Mouse (Mus musculus) ES-E14 (cell line): ENCODE measurements around the gene Prkcq. TPM values are rescaled to one million over a fixed set of nuclear protein-coding genes. Genes with fewer than 3 reads are reported as not detected.

Experiments used
- DNase-seq: peaks from one replicate; pipeline ENCODE4 v3.0.0-alpha.2; 2013; ENCODE audit warnings: low read depth, low spot score
- H3K27ac ChIP-seq: 2 replicates; pipeline ENCODE4 v1.5.1; 2012; ENCODE audit warnings: low read depth, mild to moderate bottlenecking, low read length, moderate library complexity, mixed read lengths; ENCODE audit not compliant: poor library complexity, insufficient read depth, severe bottlenecking
- H3K36me3 ChIP-seq: 2 replicates; pipeline ENCODE4 v1.6.1; 2012; ENCODE audit warnings: mild to moderate bottlenecking, low read length, moderate library complexity, mixed read lengths; ENCODE audit not compliant: control insufficient read depth, poor library complexity, insufficient read depth, severe bottlenecking
- H3K4me1 ChIP-seq, 2 experiments: fragments of 150-350 bp in 1 of 2; sonication (generic) in 1 of 2; 2 replicates each; pipeline ENCODE4 v1.6.1; 2012; ENCODE audit warnings: low read length in 2 of 2, mild to moderate bottlenecking in 1 of 2, mixed read lengths in 1 of 2; ENCODE audit not compliant: control insufficient read depth in 2 of 2, insufficient read depth in 2 of 2, poor library complexity in 1 of 2
- H3K4me3 ChIP-seq, 2 experiments: fragments of 150-350 bp in 1 of 2; sonication (generic) in 1 of 2; 2 replicates each; pipeline ENCODE4 v1.5.1; 2012; ENCODE audit warnings: low read length in 2 of 2, low read depth in 1 of 2, mild to moderate bottlenecking in 1 of 2, mixed read lengths in 1 of 2; ENCODE audit not compliant: insufficient read depth in 1 of 2, poor library complexity in 1 of 2, severe bottlenecking in 1 of 2
- H3K9ac ChIP-seq: 2 replicates; pipeline ENCODE4 v1.6.1; 2012; ENCODE audit warnings: low read depth, mild to moderate bottlenecking, low read length, mixed read lengths; ENCODE audit not compliant: poor library complexity, insufficient read depth, severe bottlenecking
- H3K9me3 ChIP-seq: fragments of 150-350 bp; sonication (generic); 2 replicates; pipeline ENCODE4 v1.6.1; 2012; ENCODE audit warnings: low read depth, mild to moderate bottlenecking, low read length; ENCODE audit not compliant: control insufficient read depth, insufficient read depth
- CHD2 ChIP-seq: IDR thresholded peaks from 2 replicates; pipeline ENCODE4 v1.6.1; 2014; ENCODE audit warnings: mild to moderate bottlenecking, low read depth, low read length, inconsistent platforms
- HCFC1 ChIP-seq: IDR thresholded peaks from 2 replicates; pipeline ENCODE4 v1.6.1; 2012; ENCODE audit warnings: low read length, inconsistent platforms, borderline replicate concordance; ENCODE audit not compliant: insufficient read depth
- MAFK ChIP-seq: IDR thresholded peaks from 2 replicates; pipeline ENCODE4 v1.6.1; 2014; ENCODE audit warnings: mild to moderate bottlenecking, low read depth, low read length, inconsistent platforms; ENCODE audit not compliant: insufficient read depth
- ZC3H11A ChIP-seq: IDR thresholded peaks from 2 replicates; pipeline ENCODE4 v1.6.1; 2012; ENCODE audit warnings: low read depth, mild to moderate bottlenecking, inconsistent platforms, low read length, borderline replicate concordance
- ZNF384 ChIP-seq: IDR thresholded peaks from 2 replicates; pipeline ENCODE4 v1.6.1; 2012; ENCODE audit warnings: low read depth, low read length, inconsistent platforms
- in situ Hi-C, 2 experiments: fragments of 600-800 bp; cut with MboI; formaldehyde crosslinking; loops; one replicate each; pipeline ENCODE4 v1.15.1; 2025; ENCODE audit warnings: low sequenced_read_pairs in 2 of 2, inconsistent platforms in 1 of 2; ENCODE audit not compliant: unreplicated experiment in 2 of 2
- total RNA-seq: library from RNA; depleted of rRNA; stranded (reverse); fragments of 300-350 nt; gene quantifications from 2 replicates; pipeline ENCODE4 v1.2.3, GENCODE M21; 2012

The Prkcq gene
- total RNA-seq, 1 experiment: 0.09 TPM

DNA sequence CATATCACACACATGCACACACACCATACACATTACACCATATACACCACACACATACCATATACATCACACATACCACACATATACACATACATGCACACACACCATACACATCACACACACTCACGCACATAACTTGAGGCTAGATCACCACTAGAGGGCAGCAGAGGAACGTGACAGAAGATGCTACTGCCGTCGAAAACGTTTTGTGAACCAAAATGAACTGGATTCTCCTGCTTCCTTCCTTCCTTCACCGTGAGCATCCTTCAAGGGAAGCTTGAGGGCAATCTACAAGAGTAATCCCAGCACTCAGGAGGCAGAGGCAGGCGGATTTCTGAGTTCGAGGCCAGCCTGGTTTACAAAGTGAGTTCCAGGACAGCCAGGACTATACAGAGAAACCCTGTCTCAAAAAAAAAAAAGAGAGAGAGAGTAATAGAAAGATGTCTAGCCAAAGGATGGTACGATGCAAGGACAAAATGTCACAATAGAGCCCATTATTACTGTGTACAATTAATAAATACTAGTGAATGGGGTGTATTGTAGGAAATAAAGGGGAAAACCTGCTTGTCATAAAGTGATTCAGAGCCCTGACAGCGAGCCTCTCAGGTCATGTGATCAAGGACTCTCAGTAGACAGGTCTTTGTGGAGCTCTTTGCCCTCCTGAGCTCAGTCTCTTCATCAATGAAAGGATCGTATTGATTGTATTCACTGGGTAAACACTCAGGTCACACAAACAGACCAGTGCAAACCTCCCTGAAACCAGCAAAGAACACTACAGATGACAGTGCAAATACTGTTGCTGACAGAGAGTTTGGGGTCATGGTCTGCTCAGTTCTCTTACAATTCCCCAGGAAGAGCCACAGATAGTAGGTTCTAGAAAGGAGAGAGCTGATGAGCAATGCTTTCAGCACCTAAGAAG, 159.9 kb downstream of the Prkcq start:
- in situ Hi-C loops: loop anchor here (25.0 kb wide), 1 partner anchor 206 kb away; no protein-coding TSS in a partner anchor
- Histone ChIP-seq H3K4me1 (no peaks in the 10 kb centered on the region), H3K9ac (no peak overlapping the region), H3K4me3 (no peak overlapping the region), H3K36me3 (no peaks in the 10 kb centered on the region), H3K27ac (no peak overlapping the region), H3K9me3 (no peaks in the 10 kb centered on the region)
- TF ChIP-seq ZC3H11A: peak; percentile 88
- no peak for TF ChIP-seq ZNF384
- DNase-seq: peak; percentile 68

DNA sequence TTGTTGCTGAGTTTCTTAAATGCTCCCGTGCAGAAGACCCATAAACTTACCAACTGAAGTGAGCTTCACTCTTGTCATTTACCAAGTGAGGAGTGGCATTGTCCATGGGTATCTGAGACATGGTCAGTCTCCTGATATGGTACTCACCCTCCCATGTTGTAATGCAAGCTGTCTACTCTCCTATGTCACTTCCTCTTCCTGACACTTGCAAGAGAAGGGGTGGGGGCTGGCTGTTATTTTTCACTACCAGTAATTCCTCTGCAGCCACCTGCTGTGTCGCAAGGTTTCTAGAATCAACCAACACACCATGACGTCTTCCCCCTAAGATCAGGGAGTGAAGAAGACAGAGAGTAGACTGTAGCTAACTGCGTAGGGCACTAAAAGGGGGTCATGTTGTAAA, 160.6 kb downstream of the Prkcq start:
- Histone ChIP-seq H3K27ac (no peak overlapping the region), H3K4me3 (no peak overlapping the region), H3K9me3 (no peaks in the 10 kb centered on the region), H3K36me3 (no peaks in the 10 kb centered on the region), H3K9ac (no peak overlapping the region), H3K4me1 (no peaks in the 10 kb centered on the region)
- TF ChIP-seq HCFC1 (no peak), ZNF384 (no peak), ZC3H11A (no peak), MAFK (no peak), CHD2 (no peak)
- no peak for DNase-seq
- in situ Hi-C loops: loop anchor here (25.0 kb wide), 1 partner anchor 205 kb away; no protein-coding TSS in a partner anchor

DNA sequence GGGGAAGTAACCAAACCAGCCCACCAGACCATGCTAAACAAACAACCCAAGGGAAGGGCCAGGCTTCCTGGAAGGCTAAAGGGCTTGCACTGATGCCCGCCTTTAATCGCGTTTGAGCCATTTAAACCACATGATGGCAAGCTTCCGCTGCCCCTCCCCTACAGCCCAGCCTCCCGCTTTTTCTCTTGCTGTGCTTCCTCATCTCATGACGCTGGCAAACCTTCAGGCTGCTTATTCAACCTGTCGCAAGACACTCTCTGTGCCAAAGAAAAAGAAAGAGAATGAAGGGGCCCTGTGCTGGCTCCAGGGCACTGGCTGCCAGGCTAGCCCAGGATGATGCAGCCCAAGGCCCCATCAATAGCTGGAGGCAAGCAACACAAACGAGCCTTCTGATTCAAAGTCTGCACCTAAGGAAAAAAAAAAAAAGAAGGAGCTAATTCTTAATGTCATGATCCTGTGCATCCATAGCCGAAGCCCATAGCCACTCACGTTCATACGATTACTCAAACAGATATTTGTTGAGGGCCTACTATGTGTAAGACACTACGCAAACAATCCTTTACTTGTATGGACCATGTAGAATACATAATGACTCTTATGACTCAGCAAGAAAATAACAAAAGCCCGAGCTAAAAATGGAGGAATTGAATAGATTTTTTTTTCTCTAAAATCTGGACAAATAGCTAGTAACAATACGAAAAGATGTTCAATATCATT, 161.6 kb downstream of the Prkcq start:
- Histone ChIP-seq H3K4me1 (no peaks in the 10 kb centered on the region), H3K27ac (no peak overlapping the region), H3K36me3 (no peaks in the 10 kb centered on the region), H3K9me3 (no peaks in the 10 kb centered on the region), H3K9ac (no peak overlapping the region), H3K4me3 (no peak overlapping the region)
- TF ChIP-seq CHD2: no peak
- no peak for TF ChIP-seq MAFK
- no peak for TF ChIP-seq ZC3H11A
- no peak for TF ChIP-seq HCFC1
- no peak for TF ChIP-seq ZNF384
- in situ Hi-C loops: loop anchor here (25.0 kb wide), 1 partner anchor 204 kb away; no protein-coding TSS in a partner anchor
- no peak for DNase-seq

GRCm38 (mm10) chr2:11336320-11336719, 164.4 kb downstream of the Prkcq start:
- Histone ChIP-seq H3K4me1 (no peaks in the 10 kb centered on the region), H3K9me3 (no peaks in the 10 kb centered on the region), H3K9ac (no peak overlapping the region), H3K36me3 (no peaks in the 10 kb centered on the region), H3K27ac (no peak overlapping the region), H3K4me3 (no peak overlapping the region)
- TF ChIP-seq ZC3H11A: no peak
- TF ChIP-seq ZNF384: no peak
- no peak for TF ChIP-seq MAFK
- no peak for TF ChIP-seq CHD2
- TF ChIP-seq HCFC1: no peak
- in situ Hi-C loops: loop anchor here (25.0 kb wide), 1 partner anchor 201 kb away; no protein-coding TSS in a partner anchor
- no peak for DNase-seq
